Mouse (Mus musculus) hindlimb bud, embryonic 11.5 days (tissue): Measurements from ENCODE around the gene Cry2.
"Not testable (repeated sequence)": the region's sequence is repeated elsewhere in the genome, so short reads cannot be mapped to it uniquely, and the experiment has no call there.

Source experiments
- DNase-seq: peaks from one replicate; pipeline ENCODE4 v3.0.0-alpha.2; 2012; ENCODE audit warnings: low read depth, low spot score; ENCODE audit errors: extremely low spot score

The Cry2 gene

GRCm38 (mm10) chr2:92423156-92423555, 10.7 kb downstream of the Cry2 start:
- DNase-seq, result no peak

GRCm38 (mm10) chr2:92422388-92423135, 11.3 kb downstream of the Cry2 start:
- no peak for DNase-seq

- DNase-seq, result no peak
Observed at GRCm38 (mm10) chr2:92421723-92422387, 12.0 kb downstream of the Cry2 start.

GRCm38 (mm10) chr2:92411705-92412104, 22.1 kb downstream of the Cry2 start:
- DNase-seq, result no peak

- DNase-seq, result no peak
Observed at GRCm38 (mm10) chr2:92408309-92409045, 25.4 kb downstream of the Cry2 start.

GRCm38 (mm10) chr2:92405687-92406086, 28.2 kb downstream of the Cry2 start:
- DNase-seq, result no peak

GRCm38 (mm10) chr2:92404737-92405136, 29.1 kb downstream of the Cry2 start:
- no peak for DNase-seq

- no peak for DNase-seq
Observed at GRCm38 (mm10) chr2:92403776-92404319, 30.0 kb downstream of the Cry2 start.

- no peak for DNase-seq
Observed at GRCm38 (mm10) chr2:92402591-92403326, 31.1 kb downstream of the Cry2 start.

GRCm38 (mm10) chr2:92401091-92401561, 32.7 kb downstream of the Cry2 start, which contains the start of gene Mapk8ip1:
Gene Mapk8ip1 (minus strand): TSS chr2:92401263.
- no peak for DNase-seq

- DNase-seq, result no peak
Observed at GRCm38 (mm10) chr2:92400682-92401081, 33.2 kb downstream of the Cry2 start.

- DNase-seq, result not testable (repeated sequence)
Observed at GRCm38 (mm10) chr2:92399877-92400276, 34.0 kb downstream of the Cry2 start.

- DNase-seq, result no peak
Observed at GRCm38 (mm10) chr2:92397436-92397835, 36.4 kb downstream of the Cry2 start.

GRCm38 (mm10) chr2:92395535-92395934, 38.3 kb downstream of the Cry2 start:
- DNase-seq, result no peak

- no peak for DNase-seq
Observed at GRCm38 (mm10) chr2:92392318-92393264, 41.3 kb downstream of the Cry2 start.

GRCm38 (mm10) chr2:92391703-92392317, 42.0 kb downstream of the Cry2 start:
- DNase-seq, result no peak

- no peak for DNase-seq
Observed at GRCm38 (mm10) chr2:92391116-92391515, 42.7 kb downstream of the Cry2 start.

GRCm38 (mm10) chr2:92390206-92390930, 43.5 kb downstream of the Cry2 start:
- no peak for DNase-seq
